Mouse (Mus musculus) neural tube, embryonic 12.5 days (tissue): ENCODE results near the gene Barx2. TPM values are rescaled to one million over a fixed set of nuclear protein-coding genes. Genes with fewer than 3 reads are reported as not detected.
"Not testable (repeated sequence)": the region's sequence is repeated elsewhere in the genome, so short reads cannot be mapped to it uniquely, and the experiment has no call there.

Source experiments
- ATAC-seq: fragments of 200-750 bp; cut with Nextera tagmentation; 2 replicates; pipeline ENCODE4 v1.8.0; 2017; ENCODE audit warnings: low read depth, mild to moderate bottlenecking, moderate TSS enrichment, moderate library complexity; ENCODE audit not compliant: low FRiP score
- H3K27ac ChIP-seq: fragments of 300-500 bp; sonication (generic); 2 replicates; pipeline ENCODE4 v1.5.1; 2016
- H3K27me3 ChIP-seq: fragments of 300-500 bp; sonication (generic); replicated peaks from 2 replicates; pipeline ENCODE4 v1.6.1; 2016; ENCODE audit warnings: mild to moderate bottlenecking
- H3K36me3 ChIP-seq: fragments of 300-500 bp; sonication (generic); 2 replicates; pipeline ENCODE4 v1.6.1; 2016; ENCODE audit warnings: mild to moderate bottlenecking
- H3K4me1 ChIP-seq: fragments of 300-500 bp; sonication (generic); 2 replicates; pipeline ENCODE4 v1.6.1; 2016
- H3K4me2 ChIP-seq: fragments of 300-500 bp; sonication (generic); replicated peaks from 2 replicates; pipeline ENCODE4 v1.6.1; 2016; ENCODE audit warnings: mild to moderate bottlenecking
- H3K4me3 ChIP-seq: fragments of 300-500 bp; sonication (generic); 2 replicates; pipeline ENCODE4 v1.5.1; 2016
- H3K9ac ChIP-seq: fragments of 300-500 bp; sonication (generic); 2 replicates; pipeline ENCODE4 v1.6.1; 2016; ENCODE audit warnings: mild to moderate bottlenecking
- H3K9me3 ChIP-seq: fragments of 300-500 bp; sonication (generic); 2 replicates; pipeline ENCODE4 v1.6.1; 2016; ENCODE audit warnings: mild to moderate bottlenecking
- WGBS: fragments of 180-500 bp; shearing (Covaris S2); methylation state at CpG from one replicate; pipeline ENCODE4 v1.1.7; 2016; 5-methylcytosine and 5-hydroxymethylcytosine counted together
- polyA plus RNA-seq: library from polyadenylated mRNA; unstranded; fragments of >200 nt; fragmentation: Nextera tagmentation; extraction: Ambion mirVana; gene quantifications from 2 replicates; pipeline ENCODE4 v1.2.1, GENCODE M21; 2016

Gene Barx2
- 0.09 and 0.33 TPM in 2 replicates for polyA plus RNA-seq

DNA sequence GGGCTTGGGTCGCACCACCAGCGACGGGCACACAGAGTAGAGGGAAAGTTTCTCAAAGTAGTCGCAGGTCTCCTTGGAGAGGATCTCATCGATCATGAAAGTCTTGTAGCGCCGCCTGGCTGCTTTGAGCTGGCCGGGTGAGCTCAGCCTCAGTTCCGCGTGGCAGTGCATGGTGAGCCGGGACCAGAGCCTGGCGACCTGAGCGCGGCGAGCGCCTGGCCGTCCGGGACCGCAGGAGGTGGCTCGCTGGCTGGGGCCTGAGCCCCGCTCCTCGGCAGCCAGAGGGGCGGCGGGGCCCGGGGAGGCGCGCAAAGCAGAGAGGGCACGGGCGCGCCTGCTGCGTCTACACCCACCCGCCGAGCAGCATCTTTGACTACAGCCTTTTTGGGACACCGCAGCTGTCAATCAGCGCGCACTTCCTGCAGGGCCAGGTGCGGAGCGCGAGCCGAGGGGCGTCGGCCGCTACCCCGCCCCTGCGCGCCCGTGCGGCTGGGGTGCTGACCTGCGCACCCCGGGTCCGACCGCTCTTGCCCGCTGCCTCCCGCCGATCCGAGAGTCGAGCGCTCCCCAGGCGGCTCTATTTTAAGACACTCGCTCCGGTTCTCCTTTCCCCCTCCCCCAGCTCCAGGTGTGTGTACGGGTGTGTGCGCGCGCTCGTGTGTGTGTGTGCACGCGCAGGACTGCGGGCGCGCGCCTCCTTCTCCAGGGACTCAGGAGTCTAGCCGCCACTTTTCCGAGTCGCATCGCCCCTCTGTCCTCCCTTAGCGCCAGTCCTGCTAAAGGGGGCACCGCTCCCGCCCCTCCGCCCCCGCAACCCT lies at the start of gene Barx2:
Barx2 (minus strand) TSS at position 542 of the 818 bp plus-strand sequence.
- peak within 1 kb of the TSS; percentile 99 for H3K4me2 ChIP-seq
- WGBS = 1% methylated on average over 79 of the region's 81 CpGs
- H3K4me1 ChIP-seq = peaks cover 27% of the 10 kb centered on the region
- ATAC-seq = peak; percentile 39
- H3K9me3 ChIP-seq = no peaks in the 10 kb centered on the region
- H3K27ac ChIP-seq = no peak within 1 kb of the TSS
- H3K9ac ChIP-seq = peak within 1 kb of the TSS; percentile 44
- H3K4me3 ChIP-seq = peak within 1 kb of the TSS; percentile 49
- no peaks in the 10 kb centered on the region for H3K36me3 ChIP-seq
- peaks cover 74% of the 10 kb centered on the region for H3K27me3 ChIP-seq

DNA sequence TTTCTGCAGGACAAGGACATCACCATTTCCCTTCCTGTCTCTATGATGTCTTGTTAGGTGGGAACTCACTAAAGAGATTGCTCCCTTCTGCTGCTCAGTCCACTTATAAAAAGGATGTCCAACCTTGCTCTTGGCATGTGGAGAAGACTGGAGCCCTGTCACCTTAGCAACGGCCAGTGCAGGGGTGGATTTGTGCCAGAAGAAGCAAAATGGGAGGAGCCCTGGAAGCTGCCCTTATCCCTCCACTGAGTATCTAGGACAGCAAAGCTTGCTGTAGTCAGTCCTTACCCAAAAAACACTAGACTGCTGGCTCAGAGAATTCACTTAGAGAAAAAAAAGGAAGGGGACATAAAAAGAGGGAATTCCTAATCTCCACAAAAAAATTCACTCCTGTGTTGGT lies 49.0 kb upstream of the Barx2 start:
- Histone ChIP-seq H3K9me3 (no peaks in the 10 kb centered on the region), H3K9ac (no peak overlapping the region), H3K36me3 (no peaks in the 10 kb centered on the region), H3K4me3 (no peak overlapping the region), H3K27me3 (no peaks in the 10 kb centered on the region), H3K4me1 (no peaks in the 10 kb centered on the region), H3K27ac (no peak overlapping the region), H3K4me2 (no peak overlapping the region)
- 51% methylated on average over 1 of the region's 1 CpGs for WGBS
- no peak for ATAC-seq

DNA sequence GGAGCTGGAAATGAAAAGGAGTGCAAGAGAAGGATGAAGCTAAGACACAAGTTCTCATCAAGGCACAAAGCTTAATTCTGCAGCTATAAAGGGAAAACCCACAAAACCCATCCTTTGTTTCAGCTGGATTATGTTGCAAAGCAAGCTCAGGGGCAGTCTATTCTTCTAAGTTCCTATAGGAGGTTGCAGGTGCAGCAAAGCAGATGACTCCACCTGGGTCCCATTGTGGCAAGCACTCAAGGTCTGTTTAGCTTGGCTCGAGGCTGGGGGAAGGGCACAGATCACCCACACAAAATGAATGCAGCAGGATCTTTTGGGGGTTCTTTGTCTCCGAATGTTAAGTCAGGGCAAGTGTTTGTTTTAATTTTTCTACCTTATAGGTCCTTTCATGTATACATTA lies 47.2 kb upstream of the Barx2 start:
- no peak for ATAC-seq
- Histone ChIP-seq H3K27ac (no peak overlapping the region), H3K4me3 (no peak overlapping the region), H3K9ac (no peak overlapping the region), H3K4me1 (no peaks in the 10 kb centered on the region), H3K9me3 (no peaks in the 10 kb centered on the region), H3K4me2 (no peak overlapping the region), H3K36me3 (no peaks in the 10 kb centered on the region), H3K27me3 (no peaks in the 10 kb centered on the region)
- 39% methylated on average over 2 of the region's 2 CpGs for whole genome bisulfite sequencing

DNA sequence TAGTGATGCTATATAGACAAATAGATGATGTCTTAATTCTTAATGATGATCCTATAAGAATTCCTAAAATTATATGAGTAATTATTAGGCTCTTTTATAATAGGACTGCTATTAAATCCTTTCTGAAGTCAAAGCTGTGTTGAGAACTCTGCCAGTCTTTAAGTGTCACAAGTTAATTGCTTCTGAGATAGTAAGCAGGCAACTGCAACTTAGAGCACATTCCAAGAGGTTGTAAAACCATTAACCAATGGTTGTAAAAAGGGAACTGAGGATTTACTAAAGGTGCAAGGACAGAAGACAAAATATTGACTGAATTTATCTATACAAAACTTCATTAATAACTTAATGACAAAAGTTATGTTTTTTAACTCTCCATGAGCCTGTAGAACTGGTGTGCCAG lies 44.9 kb upstream of the Barx2 start:
- Histone ChIP-seq H3K27me3 (no peaks in the 10 kb centered on the region), H3K36me3 (no peaks in the 10 kb centered on the region), H3K9me3 (no peaks in the 10 kb centered on the region), H3K27ac (no peak overlapping the region), H3K4me1 (no peaks in the 10 kb centered on the region), H3K9ac (no peak overlapping the region), H3K4me3 (no peak overlapping the region), H3K4me2 (no peak overlapping the region)
- ATAC-seq = no peak

DNA sequence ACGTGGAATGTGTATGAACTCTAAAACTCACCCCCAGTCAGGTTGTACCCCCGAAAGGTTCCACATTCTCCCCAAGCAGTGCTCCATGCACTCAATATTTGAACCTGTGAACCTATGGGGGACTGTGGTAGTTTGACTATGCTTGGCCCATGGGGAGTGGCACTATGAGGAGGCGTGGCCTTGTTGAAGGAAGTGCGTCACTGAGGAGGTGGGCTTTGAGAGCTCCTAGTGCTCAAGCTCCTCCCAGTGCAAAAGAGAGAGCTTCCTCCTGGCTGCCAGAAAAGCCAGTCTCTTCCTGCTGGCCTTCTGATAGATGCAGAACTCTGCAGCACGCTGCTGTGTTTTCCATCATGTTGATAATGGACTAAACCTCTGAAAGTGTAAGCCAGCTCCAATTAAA lies 37.2 kb upstream of the Barx2 start:
- no peaks in the 10 kb centered on the region for H3K27me3 ChIP-seq
- no peak overlapping the region for H3K4me3 ChIP-seq
- no peaks in the 10 kb centered on the region for H3K9me3 ChIP-seq
- no peak overlapping the region for H3K4me2 ChIP-seq
- H3K36me3 ChIP-seq = no peaks in the 10 kb centered on the region
- no peak overlapping the region for H3K9ac ChIP-seq
- no peak overlapping the region for H3K27ac ChIP-seq
- no peak for ATAC-seq
- H3K4me1 ChIP-seq = no peaks in the 10 kb centered on the region
- 93% methylated on average over 5 of the region's 5 CpGs for WGBS

DNA sequence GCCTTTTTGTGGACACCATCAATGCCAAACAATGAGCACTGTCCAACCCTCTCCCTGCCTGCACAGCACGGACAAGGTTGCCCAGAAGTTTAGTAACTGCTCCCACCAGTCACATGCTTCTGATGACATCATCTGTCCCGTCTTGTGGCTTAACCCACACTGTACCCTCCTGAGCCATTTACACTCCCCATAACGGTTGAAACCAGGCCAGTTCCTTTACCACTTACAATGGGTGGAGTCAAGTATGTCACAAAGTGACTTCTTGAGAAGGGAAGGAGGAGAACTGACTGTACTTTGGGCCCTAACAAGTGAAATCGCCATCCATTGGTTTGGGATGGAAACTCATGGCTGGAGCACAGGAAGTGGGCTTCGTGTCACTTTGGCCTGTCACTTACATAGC lies 35.8 kb upstream of the Barx2 start:
- Histone ChIP-seq H3K36me3 (no peaks in the 10 kb centered on the region), H3K4me2 (no peak overlapping the region), H3K27me3 (no peaks in the 10 kb centered on the region), H3K4me3 (no peak overlapping the region), H3K27ac (no peak overlapping the region), H3K9ac (no peak overlapping the region), H3K4me1 (no peaks in the 10 kb centered on the region), H3K9me3 (no peaks in the 10 kb centered on the region)
- no peak for ATAC-seq
- WGBS = 88% methylated on average over 5 of the region's 5 CpGs

DNA sequence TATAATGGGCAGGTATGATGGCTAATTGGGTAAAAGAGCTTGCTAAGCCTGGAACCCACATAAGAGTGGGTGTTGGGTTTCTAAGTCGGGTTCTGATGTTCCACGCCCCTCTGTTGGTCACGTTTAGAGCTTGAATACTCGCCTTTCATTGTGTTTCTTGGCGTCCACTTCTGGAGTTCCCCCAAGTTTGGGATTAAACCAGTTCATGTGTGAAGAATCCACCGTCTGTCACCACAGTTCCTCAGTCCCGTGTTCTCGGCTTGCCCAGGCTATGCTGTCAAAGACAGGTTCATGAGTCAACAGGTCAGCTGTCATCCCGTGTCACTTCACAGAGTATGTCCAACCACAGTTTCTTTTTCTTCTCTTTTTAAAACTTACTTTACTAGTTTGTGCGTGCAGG lies 33.8 kb upstream of the Barx2 start:
- no peak for ATAC-seq
- H3K9me3 ChIP-seq = no peaks in the 10 kb centered on the region
- no peaks in the 10 kb centered on the region for H3K4me1 ChIP-seq
- no peaks in the 10 kb centered on the region for H3K36me3 ChIP-seq
- H3K27me3 ChIP-seq = no peaks in the 10 kb centered on the region
- WGBS = 90% methylated on average over 10 of the region's 10 CpGs
- H3K4me3 ChIP-seq = no peak overlapping the region
- H3K9ac ChIP-seq = no peak overlapping the region
- no peak overlapping the region for H3K27ac ChIP-seq
- no peak overlapping the region for H3K4me2 ChIP-seq

DNA sequence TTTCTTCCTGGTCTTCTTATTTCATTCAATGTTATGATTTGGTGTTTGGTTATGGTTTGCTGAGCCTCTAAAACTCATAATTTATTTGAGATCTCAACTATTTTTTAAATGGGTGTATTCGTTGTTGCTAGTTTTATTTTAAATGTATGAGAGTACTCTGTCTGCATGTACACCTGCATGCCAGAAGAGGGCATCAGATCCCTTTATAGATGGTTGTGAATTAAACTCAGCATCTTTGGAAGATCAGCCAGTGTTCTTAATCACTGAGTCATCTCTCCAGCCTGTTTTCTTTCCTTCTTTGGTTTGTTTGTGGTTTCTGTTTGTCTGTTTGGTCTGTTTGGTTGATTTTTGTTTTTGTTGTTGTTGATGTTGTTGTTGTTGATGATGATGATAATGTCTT lies 29.1 kb upstream of the Barx2 start:
- no peaks in the 10 kb centered on the region for H3K27me3 ChIP-seq
- no peak for ATAC-seq
- no peaks in the 10 kb centered on the region for H3K36me3 ChIP-seq
- H3K4me2 ChIP-seq = no peak overlapping the region
- 71% methylated on average over 1 of the region's 1 CpGs for WGBS
- no peak overlapping the region for H3K4me3 ChIP-seq
- no peak overlapping the region for H3K27ac ChIP-seq
- no peak overlapping the region for H3K9ac ChIP-seq
- no peaks in the 10 kb centered on the region for H3K9me3 ChIP-seq
- H3K4me1 ChIP-seq = no peaks in the 10 kb centered on the region

DNA sequence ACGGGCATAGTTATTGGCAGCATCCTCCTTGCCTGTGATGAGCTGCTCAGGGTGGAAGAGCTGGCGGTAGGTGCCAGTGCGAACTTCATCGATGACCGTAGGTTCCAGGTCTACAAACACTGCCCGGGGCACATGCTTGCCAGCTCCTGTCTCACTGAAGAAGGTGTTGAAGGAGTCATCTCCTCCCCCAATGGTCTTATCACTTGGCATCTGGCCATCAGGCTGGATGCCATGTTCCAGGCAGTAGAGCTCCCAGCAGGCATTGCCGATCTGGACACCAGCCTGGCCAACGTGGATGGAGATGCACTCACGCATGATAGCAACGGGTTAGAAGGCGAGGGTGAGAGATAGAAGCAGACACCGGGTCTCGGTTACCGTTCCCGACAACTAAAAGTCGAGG lies 23.2 kb upstream of the Barx2 start:
- H3K9me3 ChIP-seq, H3K27me3 ChIP-seq, H3K9ac ChIP-seq, H3K27ac ChIP-seq, H3K36me3 ChIP-seq, ATAC-seq, H3K4me1 ChIP-seq, H3K4me3 ChIP-seq, H3K4me2 ChIP-seq: not testable (repeated sequence)
- 99% methylated on average over 15 of the region's 16 CpGs for WGBS

DNA sequence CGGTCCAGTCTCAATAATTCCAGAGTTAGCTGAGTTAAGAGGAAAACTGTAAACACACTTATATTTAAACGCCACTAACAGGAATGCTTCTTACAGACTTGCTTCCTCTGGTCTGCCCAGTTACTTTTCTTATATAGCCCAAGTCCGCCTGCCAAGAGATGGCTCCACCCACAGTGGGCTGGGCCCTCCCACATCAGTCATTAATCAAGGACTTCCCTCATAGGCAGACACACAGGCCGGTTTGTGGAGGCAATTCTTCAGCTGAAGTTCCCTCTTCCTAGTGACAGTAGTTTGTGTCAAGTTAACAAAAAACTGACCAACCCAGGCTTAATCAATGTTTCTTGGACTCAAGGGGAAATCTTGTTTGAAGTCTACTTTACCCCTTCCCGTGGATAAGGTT lies 18.4 kb upstream of the Barx2 start:
- Histone ChIP-seq H3K27me3 (no peaks in the 10 kb centered on the region), H3K9ac (no peak overlapping the region), H3K4me3 (no peak overlapping the region), H3K4me2 (no peak overlapping the region), H3K4me1 (no peaks in the 10 kb centered on the region), H3K36me3 (no peaks in the 10 kb centered on the region), H3K9me3 (no peaks in the 10 kb centered on the region), H3K27ac (no peak overlapping the region)
- no peak for ATAC-seq
- 52% methylated on average over 5 of the region's 5 CpGs for WGBS

DNA sequence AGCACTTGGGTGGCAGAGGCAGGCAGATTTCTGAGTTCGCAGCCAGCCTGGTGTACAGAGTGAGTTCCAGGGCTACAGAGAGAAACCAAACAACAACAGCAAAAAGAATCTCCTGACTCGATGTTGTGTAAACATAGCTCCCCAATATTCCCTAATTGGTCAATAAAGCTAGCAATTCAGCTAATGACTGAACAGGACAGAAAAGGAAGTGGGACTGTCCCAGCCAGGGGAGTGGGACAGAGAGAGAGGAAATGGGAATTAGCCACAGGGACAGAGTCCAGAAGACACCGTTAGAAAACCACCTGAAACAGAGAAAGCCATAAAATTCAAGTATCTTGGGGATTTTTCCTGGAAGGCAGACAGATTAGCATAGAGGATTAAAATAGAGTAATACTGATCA lies 18.0 kb upstream of the Barx2 start:
- H3K27ac ChIP-seq = no peak overlapping the region
- no peak overlapping the region for H3K9ac ChIP-seq
- no peak for ATAC-seq
- H3K4me1 ChIP-seq = no peaks in the 10 kb centered on the region
- H3K4me3 ChIP-seq = no peak overlapping the region
- H3K36me3 ChIP-seq = no peaks in the 10 kb centered on the region
- H3K27me3 ChIP-seq = no peaks in the 10 kb centered on the region
- no peak overlapping the region for H3K4me2 ChIP-seq
- no peaks in the 10 kb centered on the region for H3K9me3 ChIP-seq
- WGBS = 54% methylated on average over 3 of the region's 3 CpGs

DNA sequence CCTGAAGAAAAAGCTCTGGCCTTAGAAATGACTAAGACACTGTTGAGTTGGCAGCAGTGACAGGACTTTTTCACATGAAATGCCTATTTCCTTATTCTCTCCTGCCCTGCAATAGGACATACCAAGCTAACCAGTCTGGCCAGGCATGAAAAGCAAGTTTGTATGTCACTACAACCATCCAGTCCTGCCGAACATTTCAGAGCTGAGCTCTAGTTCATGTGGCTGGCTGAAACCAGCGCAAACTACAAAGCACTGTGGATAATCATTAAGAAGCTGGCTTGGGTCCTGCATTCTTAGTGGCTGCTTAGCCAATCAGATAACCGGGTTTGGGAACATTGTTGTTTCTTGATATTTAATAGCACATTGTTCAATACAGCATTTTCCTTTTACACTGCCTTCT lies 13.5 kb upstream of the Barx2 start:
- no peak overlapping the region for H3K27ac ChIP-seq
- no peaks in the 10 kb centered on the region for H3K27me3 ChIP-seq
- WGBS = 78% methylated on average over 3 of the region's 3 CpGs
- H3K4me1 ChIP-seq = no peaks in the 10 kb centered on the region
- H3K9me3 ChIP-seq = no peaks in the 10 kb centered on the region
- no peak overlapping the region for H3K9ac ChIP-seq
- no peaks in the 10 kb centered on the region for H3K36me3 ChIP-seq
- no peak overlapping the region for H3K4me3 ChIP-seq
- ATAC-seq = no peak
- no peak overlapping the region for H3K4me2 ChIP-seq
